Mouse (Mus musculus): ENCODE results near the gene Fmnl2. TPM values are rescaled to one million over a fixed set of nuclear protein-coding genes. Genes with fewer than 3 reads are reported as not detected.

Gene Fmnl2
- total and polyA plus RNA-seq, 3 experiments = 0.42 to 2.8 (median 2.1) TPM

DNA sequence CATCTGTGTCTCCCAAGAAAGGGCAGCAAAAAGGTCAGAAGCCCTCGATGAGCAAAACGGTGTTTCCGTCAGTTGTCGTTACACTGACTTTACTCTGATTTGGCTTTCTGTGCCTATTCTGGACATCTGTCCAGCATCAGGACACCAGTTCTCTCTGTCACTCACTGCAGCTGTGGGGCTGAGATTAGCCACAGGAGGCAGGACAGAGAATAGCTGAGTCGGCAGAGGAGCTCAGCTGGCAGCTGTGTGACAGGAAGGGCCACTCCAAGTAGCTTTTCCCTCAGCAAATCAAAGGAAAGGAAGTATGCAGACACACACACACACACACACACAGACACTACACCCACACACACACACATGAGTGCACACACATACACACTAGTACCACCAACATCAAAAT lies 46.0 kb upstream of the Fmnl2 start:
- Histone ChIP-seq H3K9me3 (replicated peaks; ENCODE audit: low read length) (no peaks in the 10 kb centered on the region), H3K4me3 (replicated peaks in 1 of 3; ENCODE audit: low read depth in 2 of 3, low read length in 2 of 3, poor library complexity in 1 of 3) (no peak overlapping the region), H3K79me2 (replicated peaks; ENCODE audit: control insufficient read depth, extremely low read depth, insufficient read depth, poor library complexity, severe bottlenecking) (no peaks in the 10 kb centered on the region), H3K9ac (ENCODE audit: insufficient read depth, low read depth) (no peak overlapping the region), H3K4me1 (ENCODE audit: control insufficient read depth in 1 of 2, insufficient read depth in 2 of 2) (peaks cover 2 to 16% of the 10 kb centered on the region in 2 experiments; a peak in 2 of 4 replicates), H3K4me2 (ENCODE audit: insufficient read depth, low read depth, poor library complexity, severe bottlenecking) (0 out of 2 replicates have a peak overlapping the region, but pooled peaks have one; percentile 23), H3K27me3 (replicated peaks) (no peaks in the 10 kb centered on the region), H3K36me3 (replicated peaks in 1 of 2; ENCODE audit: control insufficient read depth in 1 of 2, insufficient read depth in 1 of 2, low read length in 1 of 2) (no peaks in the 10 kb centered on the region), H3K27ac (ENCODE audit: insufficient read depth, low read depth) (no peak overlapping the region)
- dilution Hi-C loops (cut with MboI; ENCODE audit: extremely low pct_ligation_motif_present, extremely low pct_unique_long_range_greater_than_20kb, low sequenced_read_pairs) = no loop called here
- in situ Hi-C loops (cut with MboI; ENCODE audit: low pct_ligation_motif_present, low pct_unique_long_range_greater_than_20kb, low sequenced_read_pairs) = no loop called here
- TF ChIP-seq SIN3A (IDR thresholded peaks at IDR 0.05; ENCODE audit: low read length) (no peak), SMC3 (IDR thresholded peaks at IDR 0.05; ENCODE audit: low read depth, low read length) (no peak), RCOR1 (conservative IDR thresholded peaks at IDR 0.05; ENCODE audit: low read depth, low read length) (no peak), EP300 (IDR thresholded peaks at IDR 0.05; ENCODE audit: low read length) (no peak), IRF4 (IDR thresholded peaks at IDR 0.05; ENCODE audit: low read depth, low read length) (no peak), MAX (IDR thresholded peaks at IDR 0.05; ENCODE audit: low read length) (no peak), ZMIZ1 (IDR thresholded peaks at IDR 0.05; ENCODE audit: low read depth, low read length) (no peak), POLR2AphosphoS2 (IDR thresholded peaks at IDR 0.05; ENCODE audit: low read depth, low read length) (no peak), USF2 (conservative IDR thresholded peaks at IDR 0.05; ENCODE audit: low read depth, low read length) (no peak), PAX5 (IDR thresholded peaks at IDR 0.05; ENCODE audit: low read length) (no peak), E2F4 (IDR thresholded peaks at IDR 0.05; ENCODE audit: insufficient replicate concordance, low read depth, low read length) (no peak)
- DNase-seq (ENCODE audit: extremely low read depth) = no peak

DNA sequence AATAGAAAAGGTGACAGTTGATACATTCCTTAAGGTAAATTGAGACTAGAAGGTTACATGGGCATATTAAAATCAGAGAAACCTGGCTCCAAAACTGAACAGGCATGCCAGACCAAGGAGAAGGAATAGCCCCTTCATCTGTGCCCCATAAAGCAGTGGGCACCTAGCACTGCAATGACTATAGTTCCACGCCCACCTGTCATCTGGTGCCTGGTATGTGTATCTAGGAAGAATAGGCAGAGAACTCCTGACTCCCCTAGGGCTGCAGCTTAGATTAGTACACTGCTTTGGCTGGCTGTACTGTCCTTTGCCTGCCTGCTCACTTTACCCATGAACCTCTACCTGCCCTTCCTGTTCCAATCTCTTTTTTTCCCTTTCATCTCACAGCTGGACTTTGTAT lies 40.3 kb upstream of the Fmnl2 start:
- Histone ChIP-seq H3K27ac (ENCODE audit: insufficient read depth, low read depth) (no peak overlapping the region), H3K4me3 (replicated peaks in 1 of 3; ENCODE audit: low read depth in 2 of 3, low read length in 2 of 3, poor library complexity in 1 of 3) (no peak overlapping the region), H3K4me2 (ENCODE audit: insufficient read depth, low read depth, poor library complexity, severe bottlenecking) (no peak overlapping the region), H3K36me3 (replicated peaks in 1 of 2; ENCODE audit: control insufficient read depth in 1 of 2, insufficient read depth in 1 of 2, low read length in 1 of 2) (no peaks in the 10 kb centered on the region), H3K4me1 (ENCODE audit: control insufficient read depth in 1 of 2, insufficient read depth in 2 of 2) (0 out of 4 replicates have a peak, but pooled peaks cover 0 to 2% of the 10 kb centered on the region in 2 experiments), H3K9me3 (replicated peaks; ENCODE audit: low read length) (peaks cover 2% of the 10 kb centered on the region), H3K27me3 (replicated peaks) (no peaks in the 10 kb centered on the region), H3K79me2 (replicated peaks; ENCODE audit: control insufficient read depth, extremely low read depth, insufficient read depth, poor library complexity, severe bottlenecking) (no peaks in the 10 kb centered on the region), H3K9ac (ENCODE audit: insufficient read depth, low read depth) (no peak overlapping the region)
- dilution Hi-C loops (cut with MboI; ENCODE audit: extremely low pct_ligation_motif_present, extremely low pct_unique_long_range_greater_than_20kb, low sequenced_read_pairs) (no loop called here), in situ Hi-C loops (cut with MboI; ENCODE audit: low pct_ligation_motif_present, low pct_unique_long_range_greater_than_20kb, low sequenced_read_pairs) (no loop called here)
- TF ChIP-seq KAT2A (IDR thresholded peaks at IDR 0.05; ENCODE audit: insufficient replicate concordance, low read length) = no peak
- no peak for DNase-seq (ENCODE audit: extremely low read depth)

DNA sequence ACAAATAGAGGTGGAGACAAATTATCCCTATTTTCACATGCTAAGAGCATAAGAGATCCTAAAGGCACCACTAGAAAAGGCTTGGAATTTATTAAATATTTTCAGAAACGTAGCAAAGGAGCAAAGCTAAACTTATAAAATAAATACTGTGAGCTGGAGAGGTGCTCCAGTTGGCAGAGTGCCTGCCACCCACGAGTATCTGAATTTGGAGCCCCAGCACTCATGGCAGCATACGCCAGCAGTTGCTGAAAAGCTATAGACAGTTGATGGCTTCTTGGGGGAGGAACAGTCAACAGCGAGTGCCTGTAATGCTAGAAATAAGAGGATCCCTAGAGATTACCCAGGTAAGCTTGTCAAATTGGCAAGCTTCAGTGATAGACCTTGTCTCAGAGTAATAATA lies 38.7 kb upstream of the Fmnl2 start:
- dilution Hi-C loops (cut with MboI; ENCODE audit: extremely low pct_ligation_motif_present, extremely low pct_unique_long_range_greater_than_20kb, low sequenced_read_pairs) (no loop called here), in situ Hi-C loops (cut with MboI; ENCODE audit: low pct_ligation_motif_present, low pct_unique_long_range_greater_than_20kb, low sequenced_read_pairs) (no loop called here)
- DNase-seq (ENCODE audit: extremely low read depth) = no peak
- Histone ChIP-seq H3K27me3 (replicated peaks) (no peaks in the 10 kb centered on the region), H3K9me3 (replicated peaks; ENCODE audit: low read length) (peaks cover 2% of the 10 kb centered on the region), H3K4me3 (replicated peaks in 1 of 3; ENCODE audit: low read depth in 2 of 3, low read length in 2 of 3, poor library complexity in 1 of 3) (no peak overlapping the region), H3K79me2 (replicated peaks; ENCODE audit: control insufficient read depth, extremely low read depth, insufficient read depth, poor library complexity, severe bottlenecking) (no peaks in the 10 kb centered on the region), H3K27ac (ENCODE audit: insufficient read depth, low read depth) (no peak overlapping the region), H3K9ac (ENCODE audit: insufficient read depth, low read depth) (no peak overlapping the region), H3K4me2 (ENCODE audit: insufficient read depth, low read depth, poor library complexity, severe bottlenecking) (no peak overlapping the region), H3K4me1 (ENCODE audit: control insufficient read depth in 1 of 2, insufficient read depth in 2 of 2) (0 out of 4 replicates have a peak, but pooled peaks cover 0 to under 1% of the 10 kb centered on the region in 2 experiments), H3K36me3 (replicated peaks in 1 of 2; ENCODE audit: control insufficient read depth in 1 of 2, insufficient read depth in 1 of 2, low read length in 1 of 2) (no peaks in the 10 kb centered on the region)
- TF ChIP-seq NELFE (IDR thresholded peaks at IDR 0.05; ENCODE audit: low read depth, low read length) (no peak), CTCF (conservative IDR thresholded peaks at IDR 0.05 in 1 of 2, IDR thresholded peaks at IDR 0.05 in 1 of 2; ENCODE audit: low read depth in 2 of 2, low read length in 2 of 2) (no peak), MYC (IDR thresholded peaks at IDR 0.05; ENCODE audit: low read depth, low read length) (no peak), CHD2 (IDR thresholded peaks at IDR 0.05; ENCODE audit: low read length) (no peak), MAZ (IDR thresholded peaks at IDR 0.05; ENCODE audit: low read depth, low read length) (no peak), POLR2A (IDR thresholded peaks at IDR 0.05; ENCODE audit: low read depth, low read length) (no peak), HCFC1 (IDR thresholded peaks at IDR 0.05; ENCODE audit: low read depth, low read length) (no peak), SIN3A (IDR thresholded peaks at IDR 0.05; ENCODE audit: low read length) (no peak), IRF4 (IDR thresholded peaks at IDR 0.05; ENCODE audit: low read depth, low read length) (no peak), POLR2AphosphoS2 (IDR thresholded peaks at IDR 0.05; ENCODE audit: low read depth, low read length) (no peak)

Measured in CH12.LX (cell line).